Mouse (Mus musculus) large intestine, adult 2 months (tissue): ENCODE data around the gene Zmynd15. TPM values are rescaled to one million over a fixed set of nuclear protein-coding genes. Genes with fewer than 3 reads are reported as not detected.
"Not testable (repeated sequence)": the region's sequence is repeated elsewhere in the genome, so short reads cannot be mapped to it uniquely, and the experiment has no call there.

ENCODE experiments used
- DNase-seq: peaks from one replicate; pipeline ENCODE4 v3.0.0-alpha.2; 2012; ENCODE audit warnings: low read depth, low spot score
- WGBS: fragments of 180-500 bp; shearing (Covaris S2); methylation state at CpG from one replicate; pipeline ENCODE4 v1.1.7; 2018; 5-methylcytosine and 5-hydroxymethylcytosine counted together
- polyA plus RNA-seq: library from polyadenylated mRNA; depleted of rRNA; stranded (reverse); fragments of >200 nt; gene quantifications from 2 replicates; pipeline ENCODE4 v1.2.3, GENCODE M21; 2012

Zmynd15 gene
- polyA plus RNA-seq, 1 experiment, result 4.6 TPM

DNA sequence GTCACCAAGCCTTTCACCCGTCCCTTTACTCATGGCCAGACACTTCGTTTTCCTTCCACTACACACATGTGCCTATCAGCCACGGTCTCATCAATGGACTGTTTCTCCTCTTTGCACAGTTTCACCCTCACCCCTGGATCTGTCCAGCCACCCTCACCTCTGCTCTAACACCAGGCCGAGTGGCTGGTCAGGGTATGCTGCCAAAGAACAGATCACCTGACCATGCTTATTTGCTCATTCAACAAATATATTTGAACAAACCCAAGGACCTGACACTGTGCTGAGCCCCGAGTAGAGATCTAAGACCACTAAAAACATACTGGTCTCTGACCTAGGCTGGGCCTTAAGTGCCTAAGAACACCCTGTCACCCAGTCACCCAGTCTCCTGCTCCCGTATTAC lies 14.6 kb upstream of the Zmynd15 start:
- no peak for DNase-seq
- 46% methylated on average over 6 of the region's 6 CpGs for WGBS

DNA sequence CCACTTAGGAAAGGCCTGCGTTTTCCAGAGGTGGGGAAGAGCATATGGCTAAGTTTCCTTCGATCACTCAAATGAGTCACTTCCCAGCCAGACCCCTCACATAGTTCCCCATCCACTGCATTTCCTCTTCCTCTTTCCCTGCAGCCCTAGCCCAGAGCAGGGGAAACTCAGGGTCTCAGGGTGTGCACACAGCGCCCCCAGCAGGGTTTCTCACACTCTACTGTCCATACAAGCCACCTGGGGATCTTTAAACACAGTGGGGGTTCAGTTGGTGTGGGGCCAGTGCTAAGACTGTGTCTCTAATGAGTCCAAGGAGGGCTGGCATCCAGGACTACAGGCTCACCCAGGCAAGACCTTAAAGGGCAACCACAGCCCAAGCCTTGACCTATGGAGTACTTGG lies 12.5 kb upstream of the Zmynd15 start:
- 52% methylated on average over 3 of the region's 3 CpGs for WGBS
- no peak for DNase-seq

DNA sequence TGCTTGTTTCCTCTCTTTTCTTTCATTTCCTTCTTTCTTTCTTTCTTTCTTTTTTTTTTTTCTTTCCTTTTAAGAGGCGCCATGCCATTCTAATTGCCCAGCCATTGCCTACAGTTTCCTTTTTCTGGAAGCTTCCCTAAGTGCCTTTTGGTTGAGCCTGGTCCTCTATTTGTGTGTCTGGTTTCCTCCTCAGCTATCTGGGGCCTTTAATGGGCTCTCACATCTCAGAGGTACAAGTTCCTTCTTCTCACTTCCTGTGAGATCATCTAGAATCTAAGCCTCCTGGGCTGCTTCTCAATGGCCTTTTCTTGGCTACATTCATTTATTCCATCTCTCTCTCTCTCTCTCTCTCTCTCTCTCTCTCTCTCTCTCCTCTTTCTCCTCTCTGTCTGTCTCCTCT lies 11.9 kb upstream of the Zmynd15 start:
- 81% methylated on average over 1 of the region's 1 CpGs for WGBS
- DNase-seq, result no peak

DNA sequence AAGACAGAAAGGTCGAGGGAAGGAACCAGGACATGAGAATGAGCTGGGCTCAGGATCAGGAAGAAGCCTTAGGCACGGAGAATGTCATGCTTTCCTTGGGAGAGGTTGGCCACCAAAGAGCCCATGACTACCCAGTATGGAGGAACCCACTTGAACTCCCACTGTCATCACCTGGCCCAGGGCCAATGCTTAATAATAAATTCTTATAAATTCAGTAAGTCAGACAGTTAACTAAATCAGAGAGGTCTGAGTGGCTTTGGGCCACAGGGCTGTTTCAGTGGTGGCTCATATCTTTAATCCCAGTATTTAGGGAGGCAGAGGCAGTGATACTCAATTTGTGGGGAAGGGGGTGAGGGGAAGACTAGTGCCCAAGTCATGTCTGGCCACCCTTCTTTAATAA lies 8.3 kb upstream of the Zmynd15 start:
- DNase-seq, result no peak
- 83% methylated on average over 2 of the region's 2 CpGs for WGBS

DNA sequence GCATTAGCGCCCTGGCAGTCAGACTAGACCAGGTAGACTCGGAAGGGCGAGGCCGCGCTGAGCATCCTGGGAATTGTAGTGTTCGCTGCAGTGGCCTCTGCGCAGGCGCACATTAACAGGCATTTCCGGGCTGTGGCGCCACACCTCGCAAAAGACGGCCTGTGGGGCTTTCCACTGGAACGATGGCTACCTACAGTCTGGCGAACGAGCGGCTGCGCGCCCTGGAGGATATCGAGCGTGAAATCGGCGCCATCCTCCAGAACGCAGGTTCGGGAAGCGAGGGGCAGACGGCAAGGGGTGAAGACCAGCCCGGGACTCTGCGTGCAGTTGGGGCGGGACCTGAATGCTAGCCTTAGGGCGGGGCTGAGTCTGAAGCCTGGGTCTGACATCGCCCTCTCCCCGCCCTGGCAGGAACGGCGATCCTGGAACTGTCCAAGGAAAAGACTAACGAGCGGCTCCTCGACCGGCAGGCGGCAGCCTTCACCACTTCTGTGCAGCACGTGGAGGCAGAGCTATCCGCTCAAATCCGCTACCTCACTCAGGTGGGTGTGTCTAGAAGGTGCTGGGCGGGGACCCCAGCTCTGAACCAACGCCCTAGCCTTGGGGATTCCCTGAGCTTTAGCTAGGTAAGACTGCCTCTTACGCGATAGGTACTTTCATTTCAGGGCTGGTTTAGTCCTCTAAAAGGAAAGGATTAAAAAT lies 7.3 kb upstream of the Zmynd15 start, which contains the start of gene Med11:
TSS of gene Med11 (plus strand) at position 123 of the 702 bp plus-strand sequence.
- peak; percentile 95 for DNase-seq
- under 1% methylated on average over 46 of the region's 46 CpGs for WGBS

DNA sequence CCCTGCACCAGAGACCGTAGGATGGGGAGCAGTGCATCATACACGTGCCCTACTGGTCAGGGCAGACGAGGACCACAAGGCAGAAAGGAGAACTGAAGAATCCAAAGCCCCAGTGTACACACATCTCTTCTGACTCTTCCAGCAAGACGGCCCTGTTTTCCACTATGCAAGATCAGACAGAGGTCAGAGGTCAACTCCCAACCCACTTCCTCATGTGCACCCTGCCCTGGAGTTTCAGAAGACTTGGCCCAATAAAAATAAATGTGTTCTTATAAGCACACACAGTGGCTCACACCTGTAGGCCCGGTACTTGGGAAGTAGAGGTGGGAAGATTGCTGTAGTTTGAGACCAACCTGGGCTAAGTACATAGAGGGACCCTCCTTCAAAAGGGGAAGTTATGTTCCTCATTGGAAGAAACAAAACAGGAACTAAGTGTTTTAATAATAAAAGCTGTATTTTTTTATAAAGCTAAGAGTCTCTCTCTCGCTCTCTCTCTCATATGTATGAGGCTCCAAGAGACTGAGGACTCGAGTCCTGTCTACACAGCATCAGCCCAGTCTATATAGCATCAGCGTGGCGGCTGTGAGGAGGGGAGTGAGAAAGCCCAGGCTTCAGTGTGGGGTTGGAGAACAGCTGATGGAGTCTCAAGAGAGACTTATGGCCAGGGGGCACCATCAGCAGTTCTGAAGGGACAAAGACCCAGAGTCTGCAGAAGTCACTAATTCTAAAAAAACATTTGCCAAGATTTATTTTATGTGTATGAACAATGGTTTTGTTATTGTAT lies 5.8 kb upstream of the Zmynd15 start:
- no peak for DNase-seq
- WGBS, result 65% methylated on average over 9 of the region's 9 CpGs

DNA sequence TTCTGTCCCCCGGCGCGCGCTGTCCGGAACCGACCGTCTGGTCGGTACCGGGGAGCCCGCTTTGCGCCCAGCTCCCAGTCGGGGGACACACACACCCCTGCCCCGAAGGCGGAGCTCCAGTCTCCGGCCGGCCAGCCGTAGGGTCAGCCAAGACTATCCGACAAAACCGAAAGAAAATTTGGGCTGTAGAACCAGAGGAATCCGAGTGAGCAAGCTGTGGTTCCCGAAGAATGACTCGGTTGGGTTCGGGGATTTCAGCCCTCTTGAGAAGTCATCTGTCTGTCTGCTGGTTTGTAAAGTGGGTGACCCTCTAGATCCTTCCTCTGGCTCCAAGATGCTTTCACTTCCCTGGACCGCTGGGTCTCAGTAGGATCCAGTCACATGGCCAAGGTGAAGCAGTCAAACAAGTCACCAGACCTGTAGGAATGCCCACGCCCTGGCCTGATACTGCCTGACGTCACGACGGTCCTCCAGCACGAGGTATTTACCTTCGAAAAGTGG lies 418 bp downstream of the Zmynd15 start, which contains the start of gene Cxcl16:
TSS of gene Cxcl16 (minus strand) at position 384 of the 501 bp plus-strand sequence.
- DNase-seq, result no peak
- WGBS, result 2% methylated on average over 30 of the region's 30 CpGs

DNA sequence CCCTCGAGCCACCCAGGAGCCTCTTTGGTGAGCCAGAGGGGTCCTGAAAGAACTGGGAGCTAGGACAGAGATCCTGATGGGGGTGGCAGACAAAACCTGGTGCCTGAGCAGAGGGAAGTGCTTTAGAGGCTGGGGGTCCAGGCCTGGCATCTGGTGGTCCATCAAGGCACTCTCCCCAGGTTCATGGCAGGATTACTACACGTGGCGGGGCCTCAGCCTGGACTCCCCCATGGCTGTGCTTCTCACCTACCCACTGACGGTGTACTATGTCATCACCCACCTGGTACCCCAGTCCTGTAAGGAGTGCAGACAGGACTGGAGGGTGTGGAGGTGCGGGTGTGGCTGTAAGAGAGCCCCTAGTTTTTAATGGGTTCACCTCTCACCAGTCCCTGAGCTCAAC lies 4.7 kb downstream of the Zmynd15 start:
- DNase-seq, result no peak
- WGBS, result 83% methylated on average over 5 of the region's 5 CpGs

DNA sequence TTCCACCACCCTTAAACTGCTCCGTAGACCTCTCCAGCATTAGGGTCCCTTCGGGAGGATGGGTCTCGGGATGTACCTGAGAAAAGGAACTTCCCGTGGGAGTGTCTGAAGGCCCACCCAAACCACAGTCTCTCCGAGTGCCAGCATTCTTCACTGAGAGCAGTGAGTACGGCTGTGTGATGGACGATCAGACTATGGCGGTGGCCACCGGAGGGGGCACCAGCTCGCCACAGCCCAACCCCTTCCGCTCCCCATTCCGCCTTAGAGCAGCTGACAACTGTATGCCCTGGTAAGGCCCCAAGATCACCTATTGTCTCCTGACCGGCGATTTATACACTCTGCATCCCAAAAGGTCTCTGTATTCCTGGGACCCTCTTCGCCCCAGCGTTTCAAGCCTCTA lies 6.0 kb downstream of the Zmynd15 start:
- no peak for DNase-seq
- WGBS, result 66% methylated on average over 16 of the region's 16 CpGs

DNA sequence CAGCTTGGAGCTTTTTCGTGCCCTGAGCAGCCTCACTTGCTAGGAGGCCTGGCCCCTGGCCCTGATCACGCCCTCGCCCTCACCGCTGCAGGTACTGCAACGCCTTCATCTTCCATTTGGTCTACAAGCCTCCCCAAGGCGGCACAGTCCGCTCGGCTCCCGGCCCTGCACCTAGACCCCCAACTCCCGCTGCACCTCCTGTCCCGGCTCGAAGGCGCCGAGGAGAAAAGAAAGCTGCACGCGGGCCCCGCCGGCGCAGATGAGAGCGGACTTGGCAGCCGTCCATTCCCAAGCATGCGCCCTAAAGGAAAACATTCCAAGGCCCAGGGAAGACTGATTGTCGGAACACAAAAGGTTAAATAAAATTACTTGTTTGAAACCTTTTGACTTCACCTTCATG lies 6.6 kb downstream of the Zmynd15 start:
- WGBS, result 6% methylated on average over 23 of the region's 23 CpGs

DNA sequence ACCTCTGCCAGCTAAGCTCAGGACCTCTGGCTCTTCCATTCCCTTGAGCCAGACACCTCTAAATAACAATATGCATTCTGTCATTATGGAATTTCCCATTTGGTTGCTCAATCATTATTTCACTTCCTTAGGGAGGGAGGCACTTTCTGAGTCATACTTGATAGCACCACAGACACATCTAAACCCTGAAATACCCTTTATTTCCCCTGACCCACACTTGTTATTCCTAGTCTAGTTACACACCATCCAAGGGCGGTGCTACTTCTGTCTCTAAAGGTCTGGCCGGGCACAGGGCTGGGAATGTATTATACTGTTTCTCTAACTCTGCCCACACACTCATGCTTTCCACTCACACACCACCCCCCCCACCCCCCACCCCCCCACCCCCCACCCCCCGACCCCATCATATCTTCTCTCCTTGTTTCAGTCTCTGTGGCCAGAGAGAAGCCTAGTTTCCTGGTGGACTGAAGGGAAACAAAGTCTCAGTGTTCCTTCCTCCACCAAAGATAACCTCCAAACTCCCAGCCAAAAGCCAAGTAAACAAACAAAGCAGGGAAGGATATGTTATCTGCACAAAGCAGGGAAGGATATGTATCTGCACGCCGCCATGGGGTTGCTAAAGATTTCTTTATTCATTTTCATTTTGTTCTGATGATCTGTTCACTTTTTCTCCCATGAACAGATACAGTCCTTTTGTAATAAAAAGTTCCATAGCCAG lies 8.8 kb downstream of the Zmynd15 start:
- DNase-seq, result no peak
- WGBS, result 57% methylated on average over 5 of the region's 5 CpGs

More for the DNA sequence above, 6.6 kb downstream of the Zmynd15 start:
- no peak for DNase-seq

DNA sequence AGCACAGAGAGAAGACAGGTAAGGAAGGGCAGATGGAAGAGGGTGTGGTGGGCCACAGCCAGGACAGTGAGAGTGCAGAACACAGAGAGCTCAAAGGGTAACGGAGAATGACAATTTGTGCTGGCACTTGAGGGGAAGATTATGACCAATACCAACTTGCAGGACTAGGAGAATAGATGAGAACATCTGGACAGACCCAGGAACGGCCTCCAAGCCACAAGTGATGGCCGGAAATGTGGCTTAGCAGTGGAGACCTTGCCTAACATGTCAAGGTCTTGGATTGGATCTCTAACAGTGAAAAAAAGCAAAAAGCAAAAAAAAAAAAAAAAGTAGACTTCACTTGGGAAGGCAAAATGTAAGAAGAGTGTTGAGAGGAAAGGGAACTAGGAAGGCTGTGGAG lies 10.5 kb downstream of the Zmynd15 start:
- 87% methylated on average over 3 of the region's 3 CpGs for WGBS
- DNase-seq, result no peak

DNA sequence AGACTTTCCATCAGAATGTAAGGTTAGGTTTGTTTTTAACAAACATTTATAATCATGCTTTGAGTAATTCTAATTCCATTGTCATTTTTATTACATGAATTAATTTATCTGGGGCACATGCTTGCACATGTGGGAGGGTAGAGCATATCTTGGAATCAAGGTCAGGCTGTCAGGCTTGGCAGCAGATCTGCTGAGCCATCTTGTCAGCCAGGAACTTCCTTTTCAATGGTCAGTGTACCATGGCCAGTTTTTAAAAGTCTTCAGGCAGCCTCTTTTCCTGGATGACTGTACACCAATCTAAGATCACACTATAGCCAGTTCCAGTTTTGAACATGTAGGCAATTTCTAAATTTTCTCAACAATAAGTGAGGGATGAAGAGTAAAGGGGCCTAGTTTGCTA lies 13.5 kb downstream of the Zmynd15 start:
- no peak for DNase-seq

DNA sequence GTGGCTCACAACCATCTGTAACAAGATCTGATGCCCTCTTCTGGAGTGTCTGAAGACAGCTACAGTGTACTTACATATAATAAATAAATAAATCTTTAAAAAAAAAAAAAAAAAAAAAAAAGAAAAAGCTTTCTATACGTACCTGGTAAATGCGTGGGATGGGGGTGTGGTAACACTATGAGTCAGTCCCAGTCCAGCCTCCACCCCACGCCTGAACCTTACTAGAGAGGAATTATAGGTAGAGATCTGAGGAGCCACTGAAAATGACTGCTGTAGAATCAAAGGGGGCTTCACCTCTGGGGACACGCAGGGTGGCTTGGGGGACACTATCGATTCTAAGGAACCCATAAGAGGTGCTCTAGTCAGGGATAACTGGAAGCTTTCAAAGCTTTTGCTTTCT lies 14.1 kb downstream of the Zmynd15 start:
- WGBS, result 72% methylated on average over 5 of the region's 5 CpGs
- DNase-seq, result not testable (repeated sequence)

DNA sequence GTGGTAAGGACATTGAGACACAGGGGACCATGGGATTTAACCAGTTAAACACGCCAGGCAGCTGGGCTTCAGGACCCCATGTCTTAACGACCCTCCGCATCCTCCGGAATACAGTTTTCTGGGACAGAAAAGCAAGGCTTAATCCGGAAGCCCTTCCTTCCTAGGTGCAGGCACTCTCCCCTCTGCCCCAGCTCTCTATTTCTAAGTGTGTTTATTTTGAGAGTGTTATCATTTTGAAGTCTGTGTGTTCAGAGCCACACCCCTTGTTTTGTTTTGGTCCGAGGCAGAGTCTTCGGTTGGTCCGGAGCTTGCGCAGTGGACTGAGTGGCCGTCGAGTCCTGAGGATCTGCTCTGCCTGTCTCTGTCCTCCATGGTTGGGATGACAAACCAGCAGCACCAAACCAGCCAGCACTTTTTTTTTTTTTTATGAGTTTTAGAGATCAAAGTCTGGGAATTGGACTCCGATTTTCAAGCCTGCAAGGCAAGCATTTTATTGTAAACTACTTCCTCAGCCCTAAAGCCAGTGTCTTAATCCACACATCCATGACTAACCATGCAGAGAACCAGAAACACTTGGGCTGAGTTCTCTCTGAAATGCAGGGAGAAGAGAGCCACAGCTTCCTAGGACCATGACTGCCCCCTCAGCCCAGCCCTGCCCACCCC lies 15.8 kb downstream of the Zmynd15 start:
- WGBS, result 28% methylated on average over 12 of the region's 12 CpGs

DNA sequence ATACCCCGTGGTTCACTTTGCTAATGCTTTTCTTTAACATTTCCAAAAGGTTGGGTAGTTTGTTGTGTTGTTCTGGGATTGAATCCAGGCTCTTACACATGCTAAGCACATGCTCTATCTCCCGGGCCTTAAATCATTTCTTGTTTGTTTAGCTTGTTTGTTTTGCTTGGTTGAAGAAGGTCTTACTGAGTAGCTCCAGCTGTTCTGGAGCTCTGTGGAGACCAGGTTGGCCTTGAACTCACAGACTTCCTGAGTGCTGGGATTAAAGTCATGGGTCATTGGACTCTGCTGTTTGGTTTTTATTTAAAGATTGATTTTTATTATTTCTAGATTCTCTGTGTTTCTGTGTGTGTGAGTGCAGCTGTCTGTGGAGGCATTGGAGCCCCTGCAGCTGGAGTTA lies 26.3 kb downstream of the Zmynd15 start:
- no peak for DNase-seq
- WGBS, result 24% methylated on average over 2 of the region's 2 CpGs

More for the DNA sequence above, 15.8 kb downstream of the Zmynd15 start:
- DNase-seq, result peak; percentile 56

DNA sequence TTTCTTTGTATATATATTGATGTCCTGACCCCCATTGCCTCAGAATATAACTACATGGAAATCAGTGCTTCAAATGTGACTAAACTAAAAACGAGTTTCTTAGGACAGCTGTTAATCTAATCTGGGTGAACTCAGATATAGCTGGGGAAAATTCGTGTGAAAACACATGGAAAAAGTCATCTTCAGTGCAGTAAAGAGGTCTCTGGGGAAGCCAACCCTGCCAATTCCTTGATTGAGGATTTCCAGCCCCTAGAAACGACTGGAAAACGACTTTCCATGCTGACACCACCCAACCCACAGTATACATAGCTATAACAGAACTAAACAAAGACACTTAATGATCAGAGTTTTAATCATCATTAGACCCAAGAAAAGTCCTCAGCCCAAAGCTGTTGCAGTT lies 28.6 kb downstream of the Zmynd15 start:
- WGBS, result 43% methylated on average over 4 of the region's 4 CpGs
- no peak for DNase-seq

DNA sequence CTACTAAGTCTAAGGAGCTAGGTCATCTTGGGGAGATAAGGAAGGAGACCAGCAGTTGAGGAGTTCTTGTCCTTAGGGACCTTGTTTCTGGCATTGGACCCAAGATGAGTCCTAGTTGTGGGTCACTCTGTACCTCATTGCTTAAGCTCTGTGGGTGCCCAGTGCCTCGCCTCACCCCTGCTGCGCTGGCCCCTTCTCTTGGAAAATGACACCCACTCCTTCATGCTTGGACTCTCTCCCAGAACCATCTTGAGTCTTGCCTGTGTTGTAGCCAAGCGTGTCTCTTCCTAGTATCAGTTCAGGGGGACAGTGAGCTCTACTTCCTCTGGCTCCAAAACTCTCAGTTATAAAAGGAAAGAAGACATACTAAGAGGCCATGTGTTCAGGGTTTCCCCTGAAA lies 29.9 kb downstream of the Zmynd15 start:
- DNase-seq, result no peak

DNA sequence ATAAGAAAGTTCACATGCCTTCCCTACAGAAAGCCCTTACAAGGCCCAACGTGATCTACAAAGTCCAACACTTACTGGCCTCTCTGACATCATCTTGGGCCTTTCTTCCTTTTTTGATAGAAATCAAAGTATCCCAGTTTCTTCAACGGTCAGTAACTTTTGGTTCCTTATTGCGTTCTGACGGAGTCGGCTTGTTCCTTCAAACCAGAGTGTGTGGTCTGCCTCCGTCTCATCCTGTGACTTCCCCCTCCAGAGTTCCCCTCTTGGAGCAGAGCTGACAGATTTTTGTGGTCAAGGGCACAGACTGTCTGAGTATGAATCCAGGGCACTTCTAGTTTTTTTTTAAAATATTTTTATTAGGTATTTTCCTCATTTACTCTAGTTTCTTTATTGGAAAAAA lies 30.5 kb downstream of the Zmynd15 start:
- no peak for DNase-seq
- 81% methylated on average over 6 of the region's 6 CpGs for WGBS

More for the DNA sequence above, 29.9 kb downstream of the Zmynd15 start:
- 76% methylated on average over 3 of the region's 3 CpGs for WGBS
